Mouse (Mus musculus): ENCODE results near the gene Tmem131.

- TF ChIP-seq CTCF (IDR thresholded peaks at IDR 0.05; ENCODE audit: insufficient read depth, low read depth, low read length) (no peak), POLR2A (IDR thresholded peaks at IDR 0.05; ENCODE audit: insufficient read depth, low read depth, low read length) (no peak)
Observed at GRCm38 (mm10) chr1:36785238-36785641, 158.2 kb downstream of the Tmem131 start.
